Comparison of ENCODE assay signal across 13 mouse cellular contexts in genomic region chr8:111580306-111580705, GRCm38 (mm10).
"Had no signal": no experiment of that assay in that cellular context is flagged by ENCODE, and none has a peak within 500 bp of the region (broad histone marks: within the 10 kb centered on the region; RNA-seq: fewer than 3 reads in every experiment).

No protein-coding gene starts in this region.

- H3K4me1 ChIP-seq: limb, embryonic 10.5 days; liver, embryonic 15.5 days had no signal

- H3K27me3 ChIP-seq: intestine, embryonic 15.5 days; liver, embryonic 15.5 days had no signal

- DNase-seq: kidney, adult 18-20 months; lung, adult 2 months; lung, postnatal 14 days; right cerebral cortex, postnatal 14 days; thymus, postnatal 36 days had no signal

- H3K36me3 ChIP-seq: intestine, embryonic 15.5 days; liver, embryonic 15.5 days had no signal

- H3K9ac ChIP-seq: intestine, embryonic 15.5 days; liver, embryonic 15.5 days had no signal

- H3K4me3 ChIP-seq: intestine, embryonic 15.5 days; left cerebral cortex, adult 2 months; limb, embryonic 10.5 days; liver, embryonic 15.5 days; megakaryocyte, embryonic 14.5 days had no signal

- H3K9me3 ChIP-seq: intestine, embryonic 15.5 days; limb, embryonic 10.5 days; liver, embryonic 15.5 days had no signal

- H3K27ac ChIP-seq: intestine, embryonic 15.5 days; limb, embryonic 10.5 days; liver, embryonic 15.5 days; macrophage had no signal

- H3K4me2 ChIP-seq: intestine, embryonic 15.5 days; liver, embryonic 11.5 days; liver, embryonic 15.5 days; midbrain, embryonic 11.5 days had no signal

- ATAC-seq: intestine, embryonic 15.5 days had no signal
